Mouse (Mus musculus): ENCODE measurements at regions not wholly inside any gene's neighbourhood (a gene's known extent, or its start where the extent isn't known, plus 50 kb on each side); places are given as distances from the start of the nearest gene placed in this dataset.

GRCm38 (mm10) chr8:89980441-89980840 is 367.7 kb downstream of the Tox3 start:
- no peak for TF ChIP-seq CTCF (IDR thresholded peaks at IDR 0.05; ENCODE audit: low read depth)
- no peak for TF ChIP-seq EP300 (IDR thresholded peaks at IDR 0.05; ENCODE audit: low read depth)
